In genomic region chr17:28251579-28252280, GRCm38 (mm10) we compare ENCODE assay signal across 17 mouse cellular contexts. TPM values are rescaled to one million over a fixed set of nuclear protein-coding genes. Genes with fewer than 3 reads are reported as not detected.
DNase-seq lines count a peak whose midpoint lies in the region; ATAC-seq and TF ChIP-seq lines count a peak whose summit lies in the region.
"Had no signal": no experiment of that assay in that cellular context is flagged by ENCODE, and none has a peak within 500 bp of the region (broad histone marks: within the 10 kb centered on the region; RNA-seq: fewer than 3 reads in every experiment).

No protein-coding gene starts in this region.

- H3K9me3 ChIP-seq in heart, embryonic 16.5 days (replicated peaks; ENCODE audit: control insufficient read depth, low read length): no peaks in the 10 kb centered on the region
- no peaks in the 10 kb centered on the region for H3K9me3 ChIP-seq in lung, embryonic 15.5 days
- H3K9me3 ChIP-seq in limb, embryonic 14.5 days (ENCODE audit: control insufficient read depth, low read length): no peaks in the 10 kb centered on the region
- no peaks in the 10 kb centered on the region for H3K9me3 ChIP-seq in stomach, embryonic 16.5 days (replicated peaks; ENCODE audit: control insufficient read depth, low read length)
- H3K9me3 ChIP-seq: forebrain, embryonic 15.5 days; hindbrain, embryonic 15.5 days had no signal

- H3K9ac ChIP-seq in heart, embryonic 16.5 days (ENCODE audit: low read length): no peak overlapping the region
- no peak overlapping the region for H3K9ac ChIP-seq in lung, embryonic 15.5 days
- no peak overlapping the region for H3K9ac ChIP-seq in limb, embryonic 14.5 days (ENCODE audit: low read depth, low read length, severe bottlenecking)
- H3K9ac ChIP-seq in stomach, embryonic 16.5 days (ENCODE audit: low read length): no peak overlapping the region
- H3K9ac ChIP-seq: forebrain, embryonic 15.5 days; hindbrain, embryonic 15.5 days had no signal

- peaks cover 41% of the 10 kb centered on the region for H3K4me1 ChIP-seq in heart, embryonic 16.5 days (ENCODE audit: control insufficient read depth, insufficient read depth, low read length)
- H3K4me1 ChIP-seq in lung, embryonic 15.5 days: peaks cover 60% of the 10 kb centered on the region
- H3K4me1 ChIP-seq in limb, embryonic 14.5 days (ENCODE audit: control insufficient read depth, insufficient read depth, low read length): peaks cover 47% of the 10 kb centered on the region
- H3K4me1 ChIP-seq in stomach, embryonic 16.5 days (ENCODE audit: control insufficient read depth, insufficient read depth, low read length): peaks cover 27% of the 10 kb centered on the region

- intact Hi-C loops in heart, postnatal 36 days (cut with DNase I): no loop called here

- no peak overlapping the region for H3K4me3 ChIP-seq in heart, embryonic 16.5 days (ENCODE audit: low read length)
- no peak overlapping the region for H3K4me3 ChIP-seq in lung, embryonic 15.5 days
- no peak overlapping the region for H3K4me3 ChIP-seq in limb, embryonic 14.5 days (replicated peaks; ENCODE audit: low read length)
- H3K4me3 ChIP-seq in stomach, embryonic 16.5 days (replicated peaks; ENCODE audit: low read length): no peak overlapping the region
- H3K4me3 ChIP-seq: forebrain, embryonic 15.5 days; hindbrain, embryonic 15.5 days; myocyte had no signal

- 71% methylated on average over 12 of the region's 12 CpGs for WGBS in heart, embryonic 16.5 days
- 70% methylated on average over 12 of the region's 12 CpGs for WGBS in lung, embryonic 15.5 days
- WGBS in limb, embryonic 14.5 days: 76% methylated on average over 12 of the region's 12 CpGs
- WGBS in stomach, embryonic 16.5 days: 77% methylated on average over 12 of the region's 12 CpGs

- no peak overlapping the region for H3K4me2 ChIP-seq in heart, embryonic 16.5 days (ENCODE audit: low read depth, low read length)
- no peak overlapping the region for H3K4me2 ChIP-seq in lung, embryonic 15.5 days
- H3K4me2 ChIP-seq in limb, embryonic 14.5 days (replicated peaks; ENCODE audit: low read depth, low read length, severe bottlenecking): no peak overlapping the region
- no peak overlapping the region for H3K4me2 ChIP-seq in stomach, embryonic 16.5 days (ENCODE audit: low read depth, low read length)
- H3K4me2 ChIP-seq: forebrain, embryonic 15.5 days; hindbrain, embryonic 15.5 days had no signal

- 0 out of 2 replicates have a peak overlapping the region, but pooled peaks have one; percentile 30 for H3K27ac ChIP-seq in heart, embryonic 16.5 days (ENCODE audit: low read length)
- 0 out of 2 replicates have a peak overlapping the region, but pooled peaks have one; percentile 6 for H3K27ac ChIP-seq in lung, embryonic 15.5 days
- 0 out of 2 replicates have a peak overlapping the region, but pooled peaks have one; percentile 1 for H3K27ac ChIP-seq in limb, embryonic 14.5 days (replicated peaks; ENCODE audit: low read depth, low read length)
- peak overlapping the region; percentile 73 for H3K27ac ChIP-seq in stomach, embryonic 16.5 days (ENCODE audit: low read length)
- H3K27ac ChIP-seq: forebrain, embryonic 15.5 days; hindbrain, embryonic 15.5 days had no signal

- H3K36me3 ChIP-seq in heart, embryonic 16.5 days (ENCODE audit: control insufficient read depth, insufficient read depth): no peaks in the 10 kb centered on the region
- H3K36me3 ChIP-seq in lung, embryonic 15.5 days: no peaks in the 10 kb centered on the region
- H3K36me3 ChIP-seq in limb, embryonic 14.5 days (ENCODE audit: control insufficient read depth, insufficient read depth, low read length): peaks cover 11% of the 10 kb centered on the region
- H3K36me3 ChIP-seq in stomach, embryonic 16.5 days (ENCODE audit: control insufficient read depth, insufficient read depth, low read length): no peaks in the 10 kb centered on the region
- H3K36me3 ChIP-seq: forebrain, embryonic 15.5 days; hindbrain, embryonic 15.5 days had no signal

- no peak for DNase-seq in heart, postnatal 36 days
- no peak for DNase-seq in lung, postnatal 36 days
- DNase-seq in limb, embryonic 14.5 days (ENCODE audit: low spot score): no peak
- no peak for DNase-seq in thymus, postnatal 36 days
- no peak for DNase-seq in lung, adult 18-20 months
- DNase-seq: cerebellum, adult 11 months; gastrocnemius, postnatal 14 days; lung, adult 2 months; right cerebral cortex, postnatal 25 days; thymus, postnatal 14 days had no signal

- TF ChIP-seq POLR2A in limb, embryonic 14.5 days (IDR thresholded peaks at IDR 0.05; ENCODE audit: borderline replicate concordance, extremely low read depth, insufficient read depth, insufficient read length): no peak

- no peak for ATAC-seq in heart, embryonic 16.5 days (replicated peaks; ENCODE audit: extremely low read depth, insufficient read depth, low FRiP score)
- ATAC-seq in lung, embryonic 15.5 days (ENCODE audit: borderline replicate concordance, extremely low read depth, low FRiP score, low TSS enrichment): no peak
- no peak for ATAC-seq in limb, embryonic 14.5 days (ENCODE audit: low FRiP score, low read depth)
- ATAC-seq in stomach, embryonic 16.5 days (ENCODE audit: insufficient read depth, low FRiP score): no peak
- ATAC-seq: CD4-positive, CD25-positive, alpha-beta regulatory T cell, adult 4 months; forebrain, embryonic 15.5 days had no signal

- H3K27me3 ChIP-seq in heart, embryonic 16.5 days (ENCODE audit: control insufficient read depth, insufficient read depth, low read length): no peaks in the 10 kb centered on the region
- H3K27me3 ChIP-seq in lung, embryonic 15.5 days: no peaks in the 10 kb centered on the region
- H3K27me3 ChIP-seq in limb, embryonic 14.5 days (ENCODE audit: control insufficient read depth, insufficient read depth, low read length): no peaks in the 10 kb centered on the region
- no peaks in the 10 kb centered on the region for H3K27me3 ChIP-seq in stomach, embryonic 16.5 days (ENCODE audit: control insufficient read depth, insufficient read depth, low read length)
- H3K27me3 ChIP-seq: forebrain, embryonic 15.5 days; hindbrain, embryonic 15.5 days had no signal

RNA-seq across cellular contexts. Expression of gene Ppard, which starts 19.2 kb away (rescaled TPM):
- 1.2 and 1.8 TPM in 2 replicates for polyA plus RNA-seq in heart, embryonic 16.5 days (2015; fragmentation: Nextera tagmentation; extraction: Ambion mirVana)
- total RNA-seq in heart, postnatal 36 days (2021): 10 to 100 TPM; 33.3 to 40.1 TPM
- 2.1 and 2.9 TPM in 2 replicates for polyA plus RNA-seq in lung, embryonic 15.5 days (2015; fragmentation: Nextera tagmentation; extraction: Ambion mirVana)
- polyA plus RNA-seq in limb, embryonic 14.5 days (2012; rRNA removed): 29.2 and 37.9 TPM in 2 replicates
- polyA plus RNA-seq in limb, embryonic 14.5 days (2014; fragmentation: Nextera tagmentation; extraction: Ambion mirVana): 3.7 and 4.2 TPM in 2 replicates
- polyA plus RNA-seq in stomach, embryonic 16.5 days (2015; fragmentation: Nextera tagmentation; extraction: Ambion mirVana): 2.8 and 3.0 TPM in 2 replicates

RNA-seq across cellular contexts. Expression of gene Def6, which starts 44.2 kb away (rescaled TPM):
- 7.9 and 20.5 TPM in 2 replicates for polyA plus RNA-seq in heart, embryonic 16.5 days (2015; fragmentation: Nextera tagmentation; extraction: Ambion mirVana)
- total RNA-seq in heart, postnatal 36 days (2021): 1 to 10 TPM; 3.1 to 3.2 TPM
- 4.5 and 7.8 TPM in 2 replicates for polyA plus RNA-seq in lung, embryonic 15.5 days (2015; fragmentation: Nextera tagmentation; extraction: Ambion mirVana)
- polyA plus RNA-seq in limb, embryonic 14.5 days (2012; rRNA removed): 14.6 and 15.5 TPM in 2 replicates
- polyA plus RNA-seq in limb, embryonic 14.5 days (2014; fragmentation: Nextera tagmentation; extraction: Ambion mirVana): 10.0 and 12.7 TPM in 2 replicates
- 8.5 and 8.8 TPM in 2 replicates for polyA plus RNA-seq in stomach, embryonic 16.5 days (2015; fragmentation: Nextera tagmentation; extraction: Ambion mirVana)

Comparison
In these comparisons a context has a peak if more than half of its experiments do, and no peak if none do; other contexts are left out.
1. H3K27ac ChIP-seq: peak in every context shown above with its lines; median percentile 73 in stomach, embryonic 16.5 days; 30 in heart, embryonic 16.5 days; 6 in lung, embryonic 15.5 days; 1 in limb, embryonic 14.5 days.